Mouse (Mus musculus) embryonic stem cell, embryonic (primary cell): ENCODE results near the gene Esyt1.

Experiments
- CTCF ChIA-PET, 4 experiments: fragments of 300-600 bp in 2 of 4; fragments of 350-600 bp in 2 of 4; sonication (Branson Sonifier 250); formaldehyde crosslinking; loops; one replicate each; lab custom pipeline; 2022; ENCODE audit warnings: inconsistent platforms in 2 of 4; lab: Charles Lee
- POLR2A ChIA-PET, 4 experiments: fragments of 300-600 bp in 2 of 4; fragments of 350-600 bp in 2 of 4; sonication (Branson Sonifier 250); formaldehyde crosslinking; loops; one replicate each; lab custom pipeline; 2022; ENCODE audit warnings: antibody characterized with exemption in 4 of 4, inconsistent platforms in 1 of 4; lab: Charles Lee

Esyt1 gene

GRCm38 (mm10) chr10:128524111-128524731, 1.4 kb downstream of the Esyt1 start:
- ChIA-PET CTCF (interaction anchor here (0.5 to 3.1 kb wide), 18 partner anchors 11 to 880 kb away, joined by 3 to 27 read pairs (median 4); partner anchors contain the start of genes Myl6 (in 1 of the 4), Myl6b (in 1 of the 4) and Zc3h10 (in 1 of the 4)), POLR2A (interaction anchor here (0.5 to 7.0 kb wide), 62 partner anchors 8 to 1162 kb away, joined by 3 to 110 read pairs (median 10); partner anchors contain the start of genes Myl6 (in 3 of the 4), Zc3h10 (in 3 of the 4), Myl6b (in 2 of the 4) and Nabp2 (in 2 of the 4))

DNA sequence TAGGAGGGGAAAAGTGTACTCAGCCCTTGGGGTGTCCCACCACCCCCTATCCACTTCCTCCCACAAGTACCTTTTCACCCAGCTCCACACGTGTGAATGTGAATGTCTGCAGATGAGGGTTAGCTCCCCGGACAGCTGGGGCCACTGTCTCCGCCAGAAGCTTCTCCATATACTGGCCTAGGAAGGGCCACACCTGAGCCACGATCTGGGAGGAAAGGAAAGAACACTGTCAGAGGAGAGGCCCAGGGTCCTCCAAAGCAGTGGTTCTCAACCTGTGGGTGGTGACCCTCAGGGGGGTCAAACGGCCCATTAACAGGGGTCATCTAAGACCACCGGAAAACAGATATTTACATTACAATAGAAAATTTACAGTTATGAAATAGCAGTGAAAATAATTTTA, 3.3 kb downstream of the Esyt1 start:
- ChIA-PET POLR2A (interaction anchor here in 2 of 4 experiments (0.7 to 1.9 kb wide), 7 partner anchors 10 to 62 kb away, joined by 3 to 8 read pairs (median 3); partner anchors contain the start of genes Myl6b (in 2 of the 2), Myl6 (in 1 of the 2) and Pa2g4 (in 1 of the 2)), CTCF (interaction anchor here in 1 of 4 experiments (0.5 kb wide), 1 partner anchor 380 kb away, joined by 9 read pairs; no protein-coding TSS in a partner anchor)

DNA sequence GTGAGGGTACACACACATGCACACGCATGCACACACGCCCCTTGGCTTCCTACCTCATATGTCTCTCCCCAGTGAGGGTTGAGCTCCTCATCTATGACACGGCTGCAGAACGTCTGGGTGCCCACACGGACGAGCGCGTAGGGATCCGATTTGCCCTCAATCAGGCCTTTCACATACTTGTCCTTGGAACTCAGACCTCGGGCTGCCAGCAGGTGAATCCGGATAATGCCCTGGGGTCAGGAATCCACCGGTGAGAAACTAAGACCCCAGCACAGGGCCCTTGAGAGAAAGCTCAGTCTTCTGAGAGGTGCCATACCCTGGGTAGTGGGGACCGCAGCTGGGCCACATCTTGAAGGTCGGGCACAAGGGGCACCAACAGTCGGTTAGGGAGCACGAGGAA, 5.1 kb downstream of the Esyt1 start:
- ChIA-PET CTCF (interaction anchor here in 1 of 4 experiments (0.6 kb wide), 1 partner anchor 146 kb away, joined by 3 read pairs; no protein-coding TSS in a partner anchor), POLR2A (interaction anchor here in 2 of 4 experiments (0.7 to 2.3 kb wide), 7 partner anchors 9 to 109 kb away, joined by 3 to 10 read pairs (median 3); partner anchors contain the start of genes Myl6b (in 1 of the 2), Nabp2 (in 1 of the 2), Pa2g4 (in 1 of the 2) and Rnf41 (in 1 of the 2))

- ChIA-PET POLR2A (interaction anchor here in 3 of 4 experiments (0.5 to 3.5 kb wide), 22 partner anchors 9 to 340 kb away, joined by 3 to 13 read pairs (median 4); partner anchors contain the start of genes Myl6b (in 2 of the 3), Zc3h10 (in 2 of the 3), Myl6 (in 1 of the 3) and Nabp2 (in 1 of the 3)), CTCF (interaction anchor here (0.5 to 1.6 kb wide), 32 partner anchors 9 to 487 kb away, joined by 3 to 13 read pairs (median 3); partner anchors contain the start of genes Myl6 (in 1 of the 4), Nabp2 (in 1 of the 4), Rnf41 (in 1 of the 4) and Suox (in 1 of the 4))
Observed at GRCm38 (mm10) chr10:128518833-128519232, 6.8 kb downstream of the Esyt1 start.

DNA sequence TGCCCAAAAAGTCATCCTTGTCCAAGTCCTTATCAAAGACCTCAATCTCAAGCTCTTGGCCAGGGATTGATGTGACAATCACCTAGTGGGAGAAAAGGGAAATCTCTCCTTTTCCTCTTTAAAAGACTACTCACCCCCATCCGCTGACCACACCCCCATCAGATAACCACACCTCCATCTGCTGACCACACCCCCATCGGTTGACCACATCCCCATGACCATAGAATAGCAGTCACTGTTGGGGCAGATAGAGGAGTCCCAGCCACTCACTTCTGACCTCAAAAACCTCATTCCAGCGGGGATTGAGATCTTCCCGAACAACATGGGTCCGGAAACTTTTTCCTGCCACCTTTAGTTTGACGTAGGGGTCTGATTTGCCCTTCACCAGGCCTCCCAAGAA, 9.0 kb downstream of the Esyt1 start:
- POLR2A ChIA-PET: interaction anchor here in 3 of 4 experiments (0.7 to 10.2 kb wide), 18 partner anchors 7 to 386 kb away, joined by 3 to 80 read pairs (median 4); partner anchors contain the start of genes Esyt1 (in 3 of the 3), Myl6 (in 2 of the 3), Zc3h10 (in 2 of the 3) and Myl6b (in 1 of the 3)
- CTCF ChIA-PET: interaction anchor here in 1 of 4 experiments (0.5 to 1.2 kb wide), 3 partner anchors 9 to 329 kb away, joined by 3 to 7 read pairs (median 3); partner anchors contain the start of gene Esyt1

- POLR2A ChIA-PET: interaction anchor here in 3 of 4 experiments (0.7 to 10.2 kb wide), 11 partner anchors 9 to 71 kb away, joined by 3 to 80 read pairs (median 7); partner anchors contain the start of genes Esyt1 (in 2 of the 3), Myl6b (in 2 of the 3), Zc3h10 (in 2 of the 3) and Myl6 (in 1 of the 3)
- CTCF ChIA-PET: interaction anchor here in 1 of 4 experiments (1.2 kb wide), 1 partner anchor 10 kb away, joined by 3 read pairs; the partner anchor contains the start of gene Esyt1
Observed at GRCm38 (mm10) chr10:128516029-128516428, 9.6 kb downstream of the Esyt1 start.

DNA sequence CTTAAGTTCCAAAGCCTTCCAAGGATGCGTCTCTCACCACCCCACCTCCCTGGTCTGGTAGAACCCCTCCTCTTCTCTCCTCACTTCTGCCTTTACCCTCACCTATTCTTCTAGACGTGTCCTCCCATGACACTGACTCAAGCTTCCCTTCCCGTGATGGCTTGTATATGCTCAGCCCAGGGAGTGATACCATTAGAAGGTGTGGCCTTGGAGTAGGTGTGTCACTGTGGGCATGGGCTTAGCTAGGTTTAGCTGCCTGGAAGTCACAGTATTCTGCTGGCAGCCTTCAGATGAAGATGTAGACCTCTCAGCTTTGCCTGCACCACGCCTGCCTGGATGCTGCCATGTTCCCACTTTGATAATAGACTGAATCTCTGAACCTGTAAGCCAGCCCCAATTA, 10.6 kb downstream of the Esyt1 start:
- CTCF ChIA-PET: interaction anchor here in 1 of 4 experiments (1.2 kb wide), 1 partner anchor 11 kb away, joined by 3 read pairs; the partner anchor contains the start of gene Esyt1
- POLR2A ChIA-PET: interaction anchor here in 3 of 4 experiments (0.6 to 10.2 kb wide), 9 partner anchors 10 to 42 kb away, joined by 3 to 80 read pairs (median 8); partner anchors contain the start of genes Esyt1 (in 2 of the 3), Myl6b (in 2 of the 3) and Zc3h10 (in 2 of the 3)

- ChIA-PET CTCF (interaction anchor here in 1 of 4 experiments (0.5 kb wide), 1 partner anchor 77 kb away, joined by 4 read pairs; no protein-coding TSS in a partner anchor), POLR2A (interaction anchor here in 3 of 4 experiments (0.7 to 10.2 kb wide), 24 partner anchors 8 to 411 kb away, joined by 3 to 80 read pairs (median 5); partner anchors contain the start of genes Esyt1 (in 2 of the 3), Zc3h10 (in 2 of the 3), Myl6 (in 1 of the 3) and Nabp2 (in 1 of the 3))
Observed at GRCm38 (mm10) chr10:128511761-128512160, 13.9 kb downstream of the Esyt1 start.

DNA sequence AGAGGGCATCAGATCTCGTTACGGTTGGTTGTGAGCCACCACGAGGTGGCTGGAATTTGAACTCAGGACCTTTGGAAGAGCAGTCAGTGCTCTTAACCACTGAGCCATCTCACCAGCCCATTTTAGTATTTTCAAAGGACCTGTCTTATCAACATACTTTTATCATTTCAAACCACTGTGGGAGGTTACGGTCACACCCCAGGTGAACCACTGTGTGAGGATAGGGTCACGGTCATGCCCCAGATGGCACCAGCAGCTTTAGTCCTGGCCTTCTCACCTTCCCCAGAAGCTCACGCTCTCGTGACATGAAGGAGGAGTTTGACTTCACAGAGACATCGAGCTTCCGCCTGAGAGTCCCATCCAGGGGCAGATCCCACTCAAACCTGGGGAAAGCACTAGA, 14.5 kb downstream of the Esyt1 start:
- CTCF ChIA-PET: interaction anchor here in 2 of 4 experiments (0.5 to 0.6 kb wide), 4 partner anchors 36 to 264 kb away, joined by 3 to 5 read pairs (median 4); no protein-coding TSS in a partner anchor
- POLR2A ChIA-PET: interaction anchor here in 3 of 4 experiments (1.0 to 10.2 kb wide), 16 partner anchors 10 to 317 kb away, joined by 3 to 80 read pairs (median 6); partner anchors contain the start of genes Esyt1 (in 2 of the 3), Myl6b (in 2 of the 3), Zc3h10 (in 2 of the 3) and Myl6 (in 1 of the 3)

- ChIA-PET CTCF (interaction anchor here in 1 of 4 experiments (0.8 to 2.5 kb wide), 2 partner anchors 9 to 11 kb away, joined by 3 to 13 read pairs; no protein-coding TSS in a partner anchor), POLR2A (interaction anchor here (0.7 to 10.2 kb wide), 23 partner anchors 9 to 316 kb away, joined by 3 to 80 read pairs (median 5); partner anchors contain the start of genes Esyt1 (in 4 of the 4), Myl6 (in 3 of the 4), Zc3h10 (in 3 of the 4) and Myl6b (in 2 of the 4))
Observed at GRCm38 (mm10) chr10:128510301-128510700, 15.4 kb downstream of the Esyt1 start.

DNA sequence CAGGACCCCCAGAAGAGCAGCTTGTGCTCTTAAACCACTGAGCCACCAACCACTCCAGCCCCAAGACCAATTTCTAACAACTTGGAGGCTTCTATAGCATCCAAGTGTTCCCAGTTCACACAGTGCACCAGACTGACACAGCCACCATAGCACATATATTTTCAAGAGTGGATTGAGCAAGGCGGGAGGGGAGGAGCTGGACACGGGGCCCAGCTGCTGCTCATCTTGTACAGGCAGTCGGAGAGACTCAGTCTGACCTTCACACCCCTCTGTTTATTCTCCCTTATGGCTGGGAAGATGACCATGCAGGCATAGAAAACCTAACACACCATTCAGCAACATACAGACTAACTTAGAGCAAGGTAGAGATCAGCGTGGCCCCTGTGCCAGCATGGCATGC, 15.8 kb downstream of the Esyt1 start:
- ChIA-PET POLR2A (interaction anchor here (0.7 to 10.2 kb wide), 25 partner anchors 7 to 403 kb away, joined by 3 to 80 read pairs (median 5); partner anchors contain the start of genes Esyt1 (in 4 of the 4), Myl6 (in 3 of the 4), Zc3h10 (in 3 of the 4) and Myl6b (in 2 of the 4)), CTCF (interaction anchor here in 2 of 4 experiments (0.6 to 2.5 kb wide), 5 partner anchors 9 to 195 kb away, joined by 3 to 13 read pairs (median 4); partner anchors contain the start of gene Esyt1 (in 1 of the 2))

DNA sequence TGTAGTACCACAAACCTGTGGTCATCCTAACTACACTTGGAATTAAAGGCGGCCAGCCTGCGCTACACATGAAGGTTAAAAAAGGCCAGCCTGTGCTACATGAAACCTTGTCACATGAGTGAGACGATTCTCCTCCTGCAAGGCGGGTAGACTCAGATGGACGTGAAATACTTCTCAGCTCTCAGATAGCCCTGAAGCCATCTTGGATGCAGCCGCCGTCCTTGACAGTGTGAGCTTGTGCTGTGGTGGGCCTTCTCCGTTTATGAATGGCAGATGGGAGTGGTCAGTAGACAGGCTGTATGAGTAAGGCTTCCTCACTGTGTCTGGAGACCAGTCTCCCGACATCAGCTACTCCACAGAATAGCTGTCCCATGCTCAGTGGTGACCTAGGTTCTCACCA, 16.5 kb downstream of the Esyt1 start:
- ChIA-PET POLR2A (interaction anchor here (0.6 to 10.2 kb wide), 26 partner anchors 8 to 902 kb away, joined by 3 to 80 read pairs (median 6); partner anchors contain the start of genes Myl6 (in 3 of the 4), Zc3h10 (in 3 of the 4), Esyt1 (in 2 of the 4) and Myl6b (in 2 of the 4)), CTCF (interaction anchor here in 3 of 4 experiments (0.6 to 2.5 kb wide), 6 partner anchors 10 to 160 kb away, joined by 3 to 13 read pairs (median 4); partner anchors contain the start of gene Esyt1 (in 1 of the 3))

GRCm38 (mm10) chr10:128508260-128508659, 17.4 kb downstream of the Esyt1 start:
- CTCF ChIA-PET: interaction anchor here in 2 of 4 experiments (0.9 to 2.5 kb wide), 2 partner anchors 10 to 11 kb away, joined by 3 to 13 read pairs; no protein-coding TSS in a partner anchor

DNA sequence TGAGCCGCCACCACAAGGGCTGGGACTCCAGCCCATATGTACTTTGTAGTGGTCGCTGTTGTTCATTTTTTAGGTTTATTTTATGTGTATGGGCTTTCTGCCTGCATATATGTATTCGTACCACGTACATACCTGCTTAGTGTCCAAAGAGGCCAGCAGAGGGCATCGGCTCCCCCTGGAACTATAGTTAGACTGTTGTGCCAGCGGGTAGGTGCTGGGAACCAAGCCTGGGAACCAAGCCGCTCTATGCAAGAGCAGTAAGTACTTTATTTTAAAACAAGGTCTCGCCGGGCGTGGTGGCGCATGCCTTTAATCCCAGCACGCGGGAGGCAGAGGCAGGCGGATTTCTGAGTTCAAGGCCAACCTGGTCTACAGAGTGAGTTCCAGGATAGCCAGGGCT, 19.7 kb downstream of the Esyt1 start:
- ChIA-PET POLR2A (interaction anchor here in 2 of 4 experiments (2.9 to 5.7 kb wide), 2 partner anchors 12 to 20 kb away, joined by 11 to 30 read pairs; partner anchors contain the start of genes Esyt1 (in 1 of the 2) and Myl6 (in 1 of the 2)), CTCF (interaction anchor here in 2 of 4 experiments (0.6 to 1.0 kb wide), 2 partner anchors 60 to 295 kb away, joined by 3 read pairs; partner anchors contain the start of gene Pa2g4 (in 1 of the 2))

More at GRCm38 (mm10) chr10:128508260-128508659, 17.4 kb downstream of the Esyt1 start:
- POLR2A ChIA-PET: interaction anchor here in 3 of 4 experiments (0.5 to 10.2 kb wide), 9 partner anchors 9 to 122 kb away, joined by 3 to 80 read pairs (median 14); partner anchors contain the start of genes Esyt1 (in 2 of the 3), Myl6b (in 2 of the 3) and Zc3h10 (in 2 of the 3)

- ChIA-PET POLR2A (interaction anchor here in 3 of 4 experiments (0.7 to 2.9 kb wide), 8 partner anchors 11 to 356 kb away, joined by 3 to 11 read pairs (median 4); partner anchors contain the start of genes Myl6 (in 2 of the 3), Esyt1 (in 1 of the 3), Nabp2 (in 1 of the 3) and Rnf41 (in 1 of the 3)), CTCF (interaction anchor here in 1 of 4 experiments (1.2 kb wide), 1 partner anchor 13 kb away, joined by 3 read pairs; no protein-coding TSS in a partner anchor)
Observed at GRCm38 (mm10) chr10:128505371-128505667, 20.4 kb downstream of the Esyt1 start.
